Mouse (Mus musculus) liver, embryonic 14.5 days (tissue): ENCODE measurements around the gene Sarnp. TPM values are rescaled to one million over a fixed set of nuclear protein-coding genes. Genes with fewer than 3 reads are reported as not detected.

Experiments used
- ATAC-seq: fragments of 200-750 bp; cut with Nextera tagmentation; 2 replicates; pipeline ENCODE4 v1.8.0; 2017; ENCODE audit warnings: moderate number of reproducible peaks, mild to moderate bottlenecking, moderate library complexity; ENCODE audit not compliant: insufficient read depth
- DNase-seq, 3 experiments: peaks; one replicate each; pipeline ENCODE4 v3.0.0-alpha.2; 2012 to 2013; ENCODE audit warnings: low read depth in 3 of 3, low spot score in 3 of 3
- H3K27ac ChIP-seq: fragments of 300-500 bp; sonication (generic); 2 replicates; pipeline ENCODE4 v1.5.1; 2014; ENCODE audit warnings: moderate library complexity, mild to moderate bottlenecking, control low read depth, inconsistent platforms
- H3K27me3 ChIP-seq: fragments of 300-500 bp; sonication (generic); 2 replicates; pipeline ENCODE4 v1.6.1; 2014; ENCODE audit warnings: mild to moderate bottlenecking, low read length, moderate library complexity; ENCODE audit not compliant: control insufficient read depth, insufficient read depth
- H3K36me3 ChIP-seq: fragments of 300-500 bp; sonication (generic); replicated peaks from 2 replicates; pipeline ENCODE4 v1.6.1; 2014; ENCODE audit warnings: low read depth; ENCODE audit not compliant: control insufficient read depth, insufficient read depth
- H3K4me1 ChIP-seq, 2 experiments: fragments of 200-500 bp in 1 of 2; fragments of 300-500 bp in 1 of 2; sonication (generic) in 1 of 2; replicated peaks; 2 replicates each; pipeline ENCODE4 v1.6.1; 2012 to 2014; ENCODE audit warnings: antibody characterized with exemption in 1 of 2, inconsistent platforms in 1 of 2, low read length in 1 of 2; ENCODE audit not compliant: control insufficient read depth in 2 of 2, insufficient read depth in 2 of 2
- H3K4me2 ChIP-seq: fragments of 300-500 bp; sonication (generic); 2 replicates; pipeline ENCODE4 v1.6.1; 2014; ENCODE audit warnings: low read depth, mild to moderate bottlenecking, control low read depth, moderate library complexity
- H3K4me3 ChIP-seq, 2 experiments: fragments of 200-500 bp in 1 of 2; fragments of 300-500 bp in 1 of 2; sonication (generic) in 1 of 2; 2 replicates each; pipeline ENCODE4 v1.5.1; 2012 to 2014; ENCODE audit warnings: low read depth in 2 of 2, low read length in 2 of 2, mild to moderate bottlenecking in 2 of 2, control low read depth in 1 of 2, inconsistent platforms in 1 of 2, moderate library complexity in 1 of 2; ENCODE audit not compliant: insufficient read depth in 1 of 2
- H3K9ac ChIP-seq: fragments of 300-500 bp; sonication (generic); replicated peaks from 2 replicates; pipeline ENCODE4 v1.6.1; 2014; ENCODE audit warnings: mild to moderate bottlenecking, control low read depth, moderate library complexity
- H3K9me3 ChIP-seq: fragments of 300-500 bp; sonication (generic); 2 replicates; pipeline ENCODE4 v1.6.1; 2016; ENCODE audit warnings: low read length, mixed read lengths; ENCODE audit not compliant: control insufficient read depth
- CTCF ChIP-seq: IDR thresholded peaks from 2 replicates; pipeline ENCODE4 v1.5.1; 2016; ENCODE audit warnings: antibody characterized with exemption, low read depth, control low read depth
- EP300 ChIP-seq: IDR thresholded peaks from 2 replicates; pipeline ENCODE4 v1.6.1; 2016; ENCODE audit warnings: antibody characterized with exemption, low read depth
- WGBS: fragments of 180-500 bp; shearing (Covaris S2); extraction: QIAGEN DNeasy Blood & Tissue Kit; methylation state at CpG from one replicate; pipeline ENCODE4 v1.1.7; 2014; ENCODE audit not compliant: insufficient replicate concordance; 5-methylcytosine and 5-hydroxymethylcytosine counted together
- polyA plus RNA-seq, 2 experiments: library from polyadenylated mRNA; depleted of rRNA in 1 of 2; stranded (reverse) in 1 of 2; unstranded in 1 of 2; fragments of >200 nt; fragmentation: Nextera tagmentation in 1 of 2; extraction: Ambion mirVana in 1 of 2; gene quantifications; 2 replicates each; pipeline versions ENCODE4 v1.2.1 to v1.2.3; 2012 to 2014

Gene Sarnp
- polyA plus RNA-seq, 2 experiments, result 61.2 to 122 TPM

GRCm38 (mm10) chr10:128803771-128804270 lies 13.3 kb upstream of the Sarnp start, which contains the start of gene Dnajc14:
Dnajc14 (plus strand) TSS chr10:128804062.
- DNase-seq, result no peak
- Histone ChIP-seq H3K9ac (peak within 1 kb of the TSS; percentile 77), H3K27me3 (no peaks in the 10 kb centered on the region), H3K4me3 (peak within 1 kb of the TSS; percentile 74 to 80), H3K36me3 (0 out of 2 replicates have a peak, but pooled peaks cover 3% of the 10 kb centered on the region), H3K9me3 (no peaks in the 10 kb centered on the region), H3K27ac (peak within 1 kb of the TSS; percentile 73), H3K4me2 (peak within 1 kb of the TSS; percentile 92), H3K4me1 (peaks cover 12 to 24% of the 10 kb centered on the region in 2 experiments)
- TF ChIP-seq EP300 (no peak), CTCF (no peak)
- ATAC-seq, result no peak
- WGBS, result 4% methylated on average over 14 of the region's 14 CpGs

GRCm38 (mm10) chr10:128804271-128805091 lies 12.7 kb upstream of the Sarnp start, which contains the start of gene Tmem198b:
Tmem198b (minus strand) TSS chr10:128804370.
- H3K9ac ChIP-seq, result peak within 1 kb of the TSS; percentile 77
- no peaks in the 10 kb centered on the region for H3K9me3 ChIP-seq
- no peak for TF ChIP-seq CTCF
- no peak for TF ChIP-seq EP300
- peaks cover 12 to 24% of the 10 kb centered on the region in 2 experiments for H3K4me1 ChIP-seq
- peak within 1 kb of the TSS; percentile 92 for H3K4me2 ChIP-seq
- WGBS, result under 1% methylated on average over 28 of the region's 28 CpGs
- H3K36me3 ChIP-seq, result 0 out of 2 replicates have a peak, but pooled peaks cover 3% of the 10 kb centered on the region
- DNase-seq (peak in 1 of 3 experiments; percentile 29), ATAC-seq (peak; percentile 39; the same call in 1 of the 2 replicates)
- H3K4me3 ChIP-seq, result peak within 1 kb of the TSS; percentile 74 to 80
- H3K27ac ChIP-seq, result peak within 1 kb of the TSS; percentile 73
- no peaks in the 10 kb centered on the region for H3K27me3 ChIP-seq

DNA sequence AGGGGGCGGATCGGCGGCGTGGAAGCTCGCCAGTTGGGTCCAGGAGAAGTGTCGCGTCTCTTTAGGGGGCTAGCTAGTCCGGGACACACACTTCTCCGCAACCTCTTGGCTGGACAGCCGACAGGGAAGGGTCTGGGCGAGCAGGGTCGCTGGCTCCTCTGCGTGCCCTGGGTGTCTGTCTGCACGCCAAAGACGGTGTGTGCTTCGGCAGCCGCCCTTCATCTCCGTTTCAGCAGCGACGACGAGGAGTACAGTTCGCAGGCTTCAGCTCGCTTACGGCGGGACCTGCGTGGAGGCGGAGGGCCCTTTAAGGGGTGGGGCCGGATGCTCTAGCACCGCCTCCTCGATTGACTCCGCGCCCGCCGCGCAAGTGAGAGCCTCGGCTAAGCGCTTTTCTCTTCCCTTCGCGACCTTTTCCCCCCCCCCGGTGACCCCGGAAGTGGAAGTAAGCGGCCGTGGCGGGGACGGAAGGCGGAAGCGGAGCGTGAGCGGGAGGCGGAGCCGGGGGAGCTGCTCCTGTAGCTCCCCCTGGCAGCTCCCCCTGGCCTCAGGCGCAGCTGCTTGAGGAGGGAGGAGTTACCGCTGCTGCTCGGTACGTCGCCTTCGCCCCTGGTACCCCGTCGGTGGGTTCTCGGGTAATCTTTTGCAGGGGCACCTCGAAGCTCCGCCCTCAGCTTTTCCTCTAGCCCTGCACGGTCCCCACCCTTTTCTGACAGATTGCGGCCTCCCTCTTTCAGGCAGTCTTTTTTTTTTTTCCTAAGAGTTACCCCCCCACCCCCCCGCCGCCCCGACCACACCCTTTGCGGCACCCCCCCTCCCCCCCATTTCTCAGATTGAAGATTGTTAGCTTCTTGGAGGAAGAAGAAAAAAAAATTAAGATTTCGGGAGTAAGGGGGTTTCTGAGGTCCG lies 11.8 kb upstream of the Sarnp start:
- H3K4me1 ChIP-seq, result peaks cover 12 to 24% of the 10 kb centered on the region in 2 experiments
- H3K9ac ChIP-seq, result peak overlapping the region; percentile 77
- peak overlapping the region; percentile 92 for H3K4me2 ChIP-seq
- H3K36me3 ChIP-seq, result 0 out of 2 replicates have a peak, but pooled peaks cover 3% of the 10 kb centered on the region
- H3K9me3 ChIP-seq, result no peaks in the 10 kb centered on the region
- TF ChIP-seq CTCF, result peak; percentile 50
- peak; percentile 14; the same call in 1 of the 2 replicates for TF ChIP-seq EP300
- WGBS, result under 1% methylated on average over 66 of the region's 70 CpGs
- H3K27me3 ChIP-seq, result no peaks in the 10 kb centered on the region
- ATAC-seq (peak; percentile 96), DNase-seq (peak; percentile 94 to 97 (median 95))
- H3K4me3 ChIP-seq, result peak overlapping the region; percentile 74 to 80
- peak overlapping the region; percentile 79 for H3K27ac ChIP-seq

GRCm38 (mm10) chr10:128806086-128806485 lies 11.0 kb upstream of the Sarnp start:
- TF ChIP-seq EP300, result no peak
- Histone ChIP-seq H3K9ac (peak overlapping the region; percentile 77), H3K4me3 (peak overlapping the region; percentile 62 to 80), H3K4me1 (peaks cover 12 to 24% of the 10 kb centered on the region in 2 experiments), H3K4me2 (peak overlapping the region; percentile 92), H3K9me3 (no peaks in the 10 kb centered on the region), H3K27ac (peak overlapping the region; percentile 79), H3K27me3 (no peaks in the 10 kb centered on the region), H3K36me3 (0 out of 2 replicates have a peak, but pooled peaks cover 3% of the 10 kb centered on the region)
- ATAC-seq (no peak), DNase-seq (no peak)
- 53% methylated on average over 6 of the region's 6 CpGs for WGBS
